Mouse (Mus musculus) MEL (cell line): Measurements from ENCODE around the gene Mid1. TPM values are rescaled to one million over a fixed set of nuclear protein-coding genes. Genes with fewer than 3 reads are reported as not detected.

Experiments used
- DNase-seq: peaks from one replicate; pipeline ENCODE4 v3.0.0; 2011; ENCODE audit warnings: low read depth, low spot score
- H3K27ac ChIP-seq: 2 replicates; pipeline ENCODE4 v1.5.1; 2012; ENCODE audit warnings: low read depth, mild to moderate bottlenecking, control low read depth, low read length, moderate library complexity; ENCODE audit not compliant: control insufficient read depth
- H3K27me3 ChIP-seq, 2 experiments: fragments of 150-350 bp in 1 of 2; sonication (generic) in 1 of 2; 2 replicates each; pipeline ENCODE4 v1.6.1; 2012; ENCODE audit warnings: low read length in 2 of 2, mild to moderate bottlenecking in 2 of 2, improper control_type of control experiment in 1 of 2, moderate library complexity in 1 of 2; ENCODE audit not compliant: insufficient read depth in 2 of 2, control insufficient read depth in 1 of 2
- H3K36me3 ChIP-seq, 2 experiments: 2 replicates each; pipeline ENCODE4 v1.6.1; 2012 to 2014; ENCODE audit warnings: low read length in 2 of 2, improper control_type of control experiment in 1 of 2, inconsistent platforms in 1 of 2, mild to moderate bottlenecking in 1 of 2; ENCODE audit not compliant: insufficient read depth in 2 of 2, control insufficient read depth in 1 of 2
- H3K4me1 ChIP-seq, 2 experiments: fragments of 150-350 bp in 1 of 2; sonication (generic) in 1 of 2; 2 replicates each; pipeline ENCODE4 v1.6.1; 2012; ENCODE audit warnings: low read length in 2 of 2, improper control_type of control experiment in 1 of 2, mild to moderate bottlenecking in 1 of 2; ENCODE audit not compliant: insufficient read depth in 2 of 2, control insufficient read depth in 1 of 2
- H3K4me3 ChIP-seq, 2 experiments: fragments of 150-350 bp in 1 of 2; sonication (generic) in 1 of 2; 2 replicates each; pipeline ENCODE4 v1.5.1; 2012; ENCODE audit warnings: low read depth in 2 of 2, low read length in 2 of 2, mild to moderate bottlenecking in 2 of 2, moderate library complexity in 2 of 2, control low read depth in 1 of 2, improper control_type of control experiment in 1 of 2; ENCODE audit not compliant: control insufficient read depth in 1 of 2, insufficient read depth in 1 of 2
- H3K79me2 ChIP-seq: 2 replicates; pipeline ENCODE4 v1.6.1; 2012; ENCODE audit warnings: mild to moderate bottlenecking, low read length, moderate library complexity; ENCODE audit not compliant: control insufficient read depth, poor library complexity, insufficient read depth
- H3K9ac ChIP-seq: 2 replicates; pipeline ENCODE4 v1.6.1; 2012; ENCODE audit warnings: low read depth, mild to moderate bottlenecking, control low read depth, low read length, moderate library complexity; ENCODE audit not compliant: control insufficient read depth, poor library complexity, severe bottlenecking
- H3K9me3 ChIP-seq: fragments of 150-350 bp; sonication (generic); replicated peaks from 2 replicates; pipeline ENCODE4 v1.6.1; 2012; ENCODE audit warnings: mild to moderate bottlenecking, low read length, improper control_type of control experiment, moderate library complexity; ENCODE audit not compliant: insufficient read depth
- EP300 ChIP-seq, 2 experiments: IDR thresholded peaks; 2 replicates each; pipeline ENCODE4 v1.6.1; 2011; ENCODE audit warnings: improper control_type of control experiment in 2 of 2, low read length in 2 of 2, low read depth in 1 of 2, mild to moderate bottlenecking in 1 of 2
- ETS1 ChIP-seq: IDR thresholded peaks from 2 replicates; pipeline ENCODE4 v1.6.1; 2012; ENCODE audit warnings: low read depth, mild to moderate bottlenecking, inconsistent platforms, low read length, improper control_type of control experiment, moderate library complexity
- GABPA ChIP-seq: IDR thresholded peaks from 2 replicates; pipeline ENCODE4 v1.6.1; 2012; ENCODE audit warnings: low read depth, mild to moderate bottlenecking, inconsistent platforms, low read length, improper control_type of control experiment, moderate library complexity
- GATA1 ChIP-seq: IDR thresholded peaks from 2 replicates; pipeline ENCODE4 v1.6.1; 2011; ENCODE audit warnings: low read depth, low read length, improper control_type of control experiment
- MAFK ChIP-seq: IDR thresholded peaks from 2 replicates; pipeline ENCODE4 v1.6.1; 2011; ENCODE audit warnings: low read depth, mild to moderate bottlenecking, low read length, improper control_type of control experiment, borderline replicate concordance
- MAX ChIP-seq: IDR thresholded peaks from 2 replicates; pipeline ENCODE4 v1.6.1; 2011; ENCODE audit warnings: low read length, improper control_type of control experiment
- MAZ ChIP-seq: IDR thresholded peaks from 2 replicates; pipeline ENCODE4 v1.6.1; 2012; ENCODE audit warnings: low read depth, mild to moderate bottlenecking, inconsistent platforms, low read length, improper control_type of control experiment
- NELFE ChIP-seq: IDR thresholded peaks from 2 replicates; pipeline ENCODE4 v1.6.1; 2011; ENCODE audit warnings: low read depth, low read length, improper control_type of control experiment
- NRF1 ChIP-seq: IDR thresholded peaks from 2 replicates; pipeline ENCODE4 v1.6.1; 2014; ENCODE audit warnings: low read depth, mild to moderate bottlenecking, inconsistent platforms, low read length, improper control_type of control experiment, moderate library complexity; ENCODE audit not compliant: poor library complexity, insufficient read depth, severe bottlenecking
- POLR2A ChIP-seq, 2 experiments: IDR thresholded peaks; 2 replicates each; pipeline ENCODE4 v1.6.1; 2011 to 2012; ENCODE audit warnings: low read length in 2 of 2, mild to moderate bottlenecking in 2 of 2, control low read depth in 1 of 2, improper control_type of control experiment in 1 of 2, low read depth in 1 of 2, moderate library complexity in 1 of 2; ENCODE audit not compliant: control insufficient read depth in 1 of 2, insufficient read depth in 1 of 2, poor library complexity in 1 of 2
- POLR2AphosphoS2 ChIP-seq: IDR thresholded peaks from 2 replicates; pipeline ENCODE4 v1.6.1; 2011; ENCODE audit warnings: low read length, improper control_type of control experiment
- RCOR1 ChIP-seq: IDR thresholded peaks from 2 replicates; pipeline ENCODE4 v1.6.1; 2012; ENCODE audit warnings: low read depth, mild to moderate bottlenecking, inconsistent platforms, low read length, improper control_type of control experiment
- TAL1 ChIP-seq: IDR thresholded peaks from 2 replicates; pipeline ENCODE4 v1.6.1; 2012; ENCODE audit warnings: mild to moderate bottlenecking, inconsistent platforms, low read length, moderate library complexity, mixed read lengths
- TBP ChIP-seq: IDR thresholded peaks from 2 replicates; pipeline ENCODE4 v1.8.0; 2011; ENCODE audit warnings: low read depth, low read length, improper control_type of control experiment
- TCF12 ChIP-seq: IDR thresholded peaks from 2 replicates; pipeline ENCODE4 v1.6.1; 2014; ENCODE audit warnings: low read depth, mild to moderate bottlenecking, inconsistent platforms, low read length, improper control_type of control experiment, moderate library complexity
- ZKSCAN1 ChIP-seq: IDR thresholded peaks from 2 replicates; pipeline ENCODE4 v1.6.1; 2012; ENCODE audit warnings: low read depth, mild to moderate bottlenecking, inconsistent platforms, low read length, improper control_type of control experiment, moderate library complexity
- polyA plus RNA-seq, 2 experiments: library from polyadenylated mRNA; stranded (reverse) in 1 of 2; unstranded in 1 of 2; fragments of >175 nt in 1 of 2; fragments of >200 nt in 1 of 2; gene quantifications; 2 replicates each; pipeline versions ENCODE4 v1.2.1 to v1.2.4; 2012; ENCODE audit warnings: low replicate concordance in 2 of 2, low read depth in 1 of 2; ENCODE audit not compliant: insufficient read length in 2 of 2, insufficient read depth in 1 of 2, missing spikeins in 1 of 2
- total RNA-seq: library from RNA; depleted of rRNA; stranded (reverse); fragments of 300-350 nt; gene quantifications from 2 replicates; pipeline ENCODE4 v1.2.3, GENCODE M21; 2012

The Mid1 gene
- total and polyA plus RNA-seq, 3 experiments = 1.4 to 7.8 TPM; not detected in 1

- Histone ChIP-seq H3K27me3 (no peaks in the 10 kb centered on the region), H3K4me3 (no peak overlapping the region), H3K9me3 (no peaks in the 10 kb centered on the region), H3K79me2 (no peaks in the 10 kb centered on the region), H3K27ac (no peak overlapping the region), H3K9ac (no peak overlapping the region), H3K36me3 (peaks cover 0 to 3% of the 10 kb centered on the region in 2 experiments; a peak in 1 of 4 replicates), H3K4me1 (no peaks in the 10 kb centered on the region)
- 0 out of 2 replicates have a peak, but pooled peaks have one; percentile 12 for TF ChIP-seq RCOR1
- no peak for TF ChIP-seq TAL1
- TF ChIP-seq ZKSCAN1 = no peak
- peak; percentile 41; the same call in 1 of the 2 replicates for TF ChIP-seq ETS1
- peak; percentile 68; the same call in 1 of the 2 replicates for TF ChIP-seq TCF12
- TF ChIP-seq EP300 (IDR thresholded peaks at IDR 0.05; ENCODE audit: low read depth in 1 of 2, low read length in 2 of 2) = peak; percentile 41 to 55; a peak in 2 of 4 replicates
- TF ChIP-seq GATA1 = peak; percentile 32; the same call in 1 of the 2 replicates
- TF ChIP-seq MAFK = no peak
- DNase-seq = peak; percentile 28
These were observed 8.7 kb upstream of the Mid1 start for GRCm38 (mm10) chrX:169676313-169676712.

DNA sequence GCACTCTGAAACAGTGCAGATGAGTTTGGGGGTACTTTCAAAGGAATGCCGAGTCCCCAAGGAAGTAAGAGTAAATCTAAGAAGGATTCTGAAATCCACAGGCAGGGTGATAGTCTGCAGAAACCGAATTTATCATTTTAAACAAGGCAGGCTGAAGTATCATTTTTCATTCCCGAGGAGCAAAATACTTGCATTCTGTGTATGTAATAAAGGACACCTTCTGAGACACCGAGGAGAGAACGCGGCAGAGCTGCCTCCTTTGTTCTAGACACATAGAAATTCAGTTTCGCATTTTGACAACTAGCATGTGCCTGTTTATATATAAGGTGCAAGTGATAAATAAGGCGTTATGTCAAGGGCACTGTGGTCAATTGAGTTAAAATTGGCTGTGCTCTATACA, 732 bp downstream of the Mid1 start:
- no peak for DNase-seq
- Histone ChIP-seq H3K27me3 (no peaks in the 10 kb centered on the region; a peak in 1 of 4 replicates), H3K9ac (no peak overlapping the region), H3K36me3 (no peaks in the 10 kb centered on the region), H3K4me1 (no peaks in the 10 kb centered on the region), H3K9me3 (no peaks in the 10 kb centered on the region), H3K27ac (no peak overlapping the region), H3K79me2 (no peaks in the 10 kb centered on the region), H3K4me3 (no peak overlapping the region)
- no peak for TF ChIP-seq MAZ
- TF ChIP-seq MAX = no peak
- no peak for TF ChIP-seq GABPA
- TF ChIP-seq POLR2AphosphoS2 = no peak
- no peak for TF ChIP-seq NELFE
- TF ChIP-seq NRF1 = no peak

- no peak overlapping the region for H3K27ac ChIP-seq
- no peaks in the 10 kb centered on the region for H3K4me1 ChIP-seq
- no peaks in the 10 kb centered on the region; a peak in 1 of 4 replicates for H3K27me3 ChIP-seq
- TF ChIP-seq TCF12 (no peak), EP300 (IDR thresholded peaks at IDR 0.05; ENCODE audit: low read depth in 1 of 2, low read length in 2 of 2) (no peak), POLR2A (IDR thresholded peaks at IDR 0.05; ENCODE audit: control insufficient read depth in 1 of 2, insufficient read depth in 1 of 2, low read depth in 1 of 2, low read length in 2 of 2, poor library complexity in 1 of 2) (no peak), TBP (no peak)
- TF ChIP-seq, all 39 proteins: peak for 0
- Histone ChIP-seq H3K4me3 (no peak overlapping the region), H3K36me3 (no peaks in the 10 kb centered on the region), H3K9ac (no peak overlapping the region), H3K79me2 (no peaks in the 10 kb centered on the region), H3K9me3 (no peaks in the 10 kb centered on the region)
- DNase-seq = no peak
These were observed 6.2 kb downstream of the Mid1 start for GRCm38 (mm10) chrX:169691217-169691616.
